In the genomic region with DNA sequence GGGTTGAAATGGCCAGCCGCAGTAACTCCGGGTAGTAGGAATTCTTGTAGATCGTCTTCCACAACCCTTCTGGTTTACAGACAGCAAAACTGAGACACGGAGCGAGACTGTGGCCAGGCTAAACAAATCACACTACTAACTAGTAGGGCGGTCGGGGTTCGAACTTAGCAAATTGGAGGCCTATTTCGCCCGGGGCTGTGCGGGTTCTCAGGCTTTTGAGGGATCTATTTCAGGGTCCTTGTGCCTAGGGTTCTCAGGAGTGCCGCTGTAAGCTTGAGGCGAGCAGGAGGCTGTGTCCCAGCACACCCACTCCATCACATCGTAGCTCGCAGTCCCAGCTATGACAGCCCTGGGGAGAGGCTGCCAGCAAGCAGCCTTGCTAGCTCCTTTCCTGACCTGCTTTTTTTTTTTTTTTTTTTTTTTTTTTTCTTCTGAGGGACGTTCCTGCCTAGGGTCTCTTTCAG, we compare ENCODE assay signal across 7 mouse cellular contexts. TPM values are rescaled to one million over a fixed set of nuclear protein-coding genes. Genes with fewer than 3 reads are reported as not detected.
DNase-seq lines count a peak whose midpoint lies in the region; ATAC-seq and TF ChIP-seq lines count a peak whose summit lies in the region.

No protein-coding gene starts in this region.

- peaks cover 11% of the 10 kb centered on the region; the same call in 1 of the 2 replicates for H3K27me3 ChIP-seq in limb, embryonic 13.5 days
- no peaks in the 10 kb centered on the region for H3K27me3 ChIP-seq in midbrain, postnatal 0 days (ENCODE audit: insufficient read depth, low read length)

- peak; percentile 32; the same call in 1 of the 2 replicates for TF ChIP-seq POLR2A in cortical plate, adult 2 months (IDR thresholded peaks at IDR 0.05; ENCODE audit: extremely low read depth, insufficient read depth, low read length)

- no peaks in the 10 kb centered on the region for H3K9me3 ChIP-seq in limb, embryonic 13.5 days
- H3K9me3 ChIP-seq in midbrain, postnatal 0 days (ENCODE audit: low read length): no peaks in the 10 kb centered on the region

- peak; percentile 51 for ATAC-seq in granulocyte monocyte progenitor cell, adult 5-6 weeks (replicated peaks; ENCODE audit: poor library complexity, severe bottlenecking)
- ATAC-seq in limb, embryonic 13.5 days (ENCODE audit: low FRiP score, low read depth): peak; percentile 76
- ATAC-seq in midbrain, postnatal 0 days (ENCODE audit: low FRiP score): peak; percentile 32

- WGBS in limb, embryonic 13.5 days: under 1% methylated on average over 16 of the region's 16 CpGs
- WGBS in midbrain, postnatal 0 days: 3% methylated on average over 16 of the region's 16 CpGs

- peak overlapping the region; percentile 72 for H3K4me3 ChIP-seq in cortical plate, adult 2 months (ENCODE audit: insufficient read depth, low read length)
- peak overlapping the region; percentile 68 for H3K4me3 ChIP-seq in limb, embryonic 13.5 days
- peak overlapping the region; percentile 66 for H3K4me3 ChIP-seq in midbrain, postnatal 0 days (ENCODE audit: low read depth, low read length)

- TF ChIP-seq CTCF in cortical plate, adult 2 months (IDR thresholded peaks at IDR 0.05; ENCODE audit: extremely low read depth, insufficient read depth, low read length): no peak
- TF ChIP-seq CTCF in midbrain, postnatal 0 days (IDR thresholded peaks at IDR 0.05): no peak

- no peaks in the 10 kb centered on the region for H3K36me3 ChIP-seq in limb, embryonic 13.5 days
- H3K36me3 ChIP-seq in midbrain, postnatal 0 days (ENCODE audit: insufficient read depth, low read length): no peaks in the 10 kb centered on the region

- peak overlapping the region; percentile 73 for H3K9ac ChIP-seq in limb, embryonic 13.5 days
- H3K9ac ChIP-seq in midbrain, postnatal 0 days (replicated peaks; ENCODE audit: low read length, poor library complexity, severe bottlenecking): peak overlapping the region; percentile 62

- intact Hi-C loops in left cerebral cortex, postnatal 36 days (cut with DNase I): loop anchor here (5.0 kb wide), 1 partner anchor 195 kb away; no protein-coding TSS in a partner anchor

- DNase-seq in left cerebral cortex, adult 18-20 months (ENCODE audit: low spot score in 2 of 2): peak; percentile 43 to 66
- no peak for DNase-seq in left cerebral cortex, postnatal 36 days (ENCODE audit: low spot score in 2 of 2)
- peak; percentile 35 for DNase-seq in midbrain, postnatal 0 days (ENCODE audit: low spot score)
- no peak for DNase-seq in ovary, postnatal 14 days (ENCODE audit: low spot score)

- H3K4me1 ChIP-seq in cortical plate, adult 2 months (ENCODE audit: control insufficient read depth, insufficient read depth, low read length): peaks cover 2% of the 10 kb centered on the region
- peaks cover 10% of the 10 kb centered on the region for H3K4me1 ChIP-seq in limb, embryonic 13.5 days
- H3K4me1 ChIP-seq in midbrain, postnatal 0 days (ENCODE audit: insufficient read depth, low read length): no peaks in the 10 kb centered on the region

- peak overlapping the region; percentile 63 for H3K27ac ChIP-seq in cortical plate, adult 2 months (ENCODE audit: insufficient read depth, low read length)
- no peak overlapping the region for H3K27ac ChIP-seq in limb, embryonic 13.5 days
- peak overlapping the region; percentile 26; the same call in 1 of the 2 replicates for H3K27ac ChIP-seq in midbrain, postnatal 0 days (ENCODE audit: low read depth, low read length)

- H3K4me2 ChIP-seq in limb, embryonic 13.5 days (replicated peaks): peak overlapping the region; percentile 77
- H3K4me2 ChIP-seq in midbrain, postnatal 0 days (ENCODE audit: low read depth, low read length, poor library complexity, severe bottlenecking): peak overlapping the region; percentile 87

RNA-seq across cellular contexts. Expression of gene Il1rap, which starts 0.4 kb away (rescaled TPM):
- total RNA-seq in left cerebral cortex, adult 18-20 months (2021): 10 to 100 TPM; 30.5 to 30.9 TPM
- total RNA-seq in left cerebral cortex, postnatal 36 days (2021): 10 to 100 TPM; 36.1 to 43.4 TPM
- 28.0 and 29.2 TPM in 2 replicates for polyA plus RNA-seq in cortical plate, adult 2 months (2012; rRNA removed)
- 12.0 and 12.8 TPM in 2 replicates for total RNA-seq in granulocyte monocyte progenitor cell, adult 5-6 weeks (2014; fragmentation: Nextera tagmentation)
- 18.9 and 20.3 TPM in 2 replicates for total RNA-seq in granulocyte monocyte progenitor cell, adult 5-6 weeks (2017)
- polyA plus RNA-seq in limb, embryonic 13.5 days (2015; fragmentation: Nextera tagmentation; extraction: Ambion mirVana): 8.1 and 8.2 TPM in 2 replicates
- 10.5 and 13.9 TPM in 2 replicates for total RNA-seq in midbrain, postnatal 0 days (2014; rRNA removed)
- polyA plus RNA-seq in midbrain, postnatal 0 days (2015; fragmentation: Nextera tagmentation; extraction: Ambion mirVana): 7.9 and 8.2 TPM in 2 replicates

RNA-seq across cellular contexts. Expression of gene Tmem207, which starts 55.4 kb away (rescaled TPM):
- total RNA-seq in left cerebral cortex, adult 18-20 months (2021): not detected
- not detected for total RNA-seq in left cerebral cortex, postnatal 36 days (2021)
- polyA plus RNA-seq in cortical plate, adult 2 months (2012; rRNA removed): not detected in 2 replicates
- not detected in 2 replicates for total RNA-seq in granulocyte monocyte progenitor cell, adult 5-6 weeks (2014; fragmentation: Nextera tagmentation)
- not detected in 2 replicates for total RNA-seq in granulocyte monocyte progenitor cell, adult 5-6 weeks (2017)
- not detected in 2 replicates for polyA plus RNA-seq in limb, embryonic 13.5 days (2015; fragmentation: Nextera tagmentation; extraction: Ambion mirVana)
- 0.93 TPM in 1 of 2 replicates, not detected in the other for total RNA-seq in midbrain, postnatal 0 days (2014; rRNA removed)
- 0.07 TPM in 1 of 2 replicates, not detected in the other for polyA plus RNA-seq in midbrain, postnatal 0 days (2015; fragmentation: Nextera tagmentation; extraction: Ambion mirVana)

Comparison
In these comparisons a context has a peak if more than half of its experiments do, and no peak if none do; other contexts are left out.
1. DNase-seq: peak in left cerebral cortex, adult 18-20 months (2 of 2) and midbrain, postnatal 0 days (single experiment); none in left cerebral cortex, postnatal 36 days (0 of 2) and ovary, postnatal 14 days (single experiment).
2. Peak in every context shown above with its lines, with median percentiles within 50 percentile points of each other: H3K4me3 ChIP-seq and ATAC-seq.